Mouse (Mus musculus): ENCODE measurements around the gene Naa15. TPM values are rescaled to one million over a fixed set of nuclear protein-coding genes. Genes with fewer than 3 reads are reported as not detected.

The Naa15 gene
- polyA plus RNA-seq, 1 experiment from 2014 or later, result 37.7 TPM

- Histone ChIP-seq H3K9ac (replicated peaks; ENCODE audit: low read length) (peak overlapping the region; percentile 34), H3K9me3 (ENCODE audit: low read length) (0 out of 2 replicates have a peak, but pooled peaks cover 2% of the 10 kb centered on the region), H3K27me3 (ENCODE audit: insufficient read depth, low read length) (no peaks in the 10 kb centered on the region), H3K4me3 (ENCODE audit: low read length) (peak overlapping the region; percentile 38), H3K4me1 (ENCODE audit: insufficient read depth, low read length) (0 out of 2 replicates have a peak, but pooled peaks cover under 1% of the 10 kb centered on the region), H3K36me3 (ENCODE audit: insufficient read depth, low read length) (no peaks in the 10 kb centered on the region), H3K4me2 (replicated peaks; ENCODE audit: low read depth, low read length) (peak overlapping the region; percentile 49), H3K27ac (ENCODE audit: low read length) (no peak overlapping the region)
- WGBS, result 38% methylated on average over 31 of the region's 31 CpGs
- ATAC-seq (ENCODE audit: low FRiP score, low TSS enrichment), result 0 out of 2 replicates have a peak, but pooled peaks have one; percentile 31
Observed at GRCm38 (mm10) chr3:51377878-51378664, 36.9 kb upstream of the Naa15 start.

GRCm38 (mm10) chr3:51378665-51378946, 36.3 kb upstream of the Naa15 start:
- H3K9ac ChIP-seq (replicated peaks; ENCODE audit: low read length), result no peak overlapping the region
- no peaks in the 10 kb centered on the region for H3K36me3 ChIP-seq (ENCODE audit: insufficient read depth, low read length)
- H3K4me1 ChIP-seq (ENCODE audit: insufficient read depth, low read length), result 0 out of 2 replicates have a peak, but pooled peaks cover 5% of the 10 kb centered on the region
- 0 out of 2 replicates have a peak, but pooled peaks cover 2% of the 10 kb centered on the region for H3K9me3 ChIP-seq (ENCODE audit: low read length)
- H3K27ac ChIP-seq (ENCODE audit: low read length), result no peak overlapping the region
- ATAC-seq (ENCODE audit: low FRiP score, low TSS enrichment), result no peak
- H3K27me3 ChIP-seq (ENCODE audit: insufficient read depth, low read length), result no peaks in the 10 kb centered on the region
- peak overlapping the region; percentile 49 for H3K4me2 ChIP-seq (replicated peaks; ENCODE audit: low read depth, low read length)
- WGBS, result 67% methylated on average over 3 of the region's 3 CpGs
- H3K4me3 ChIP-seq (ENCODE audit: low read length), result peak overlapping the region; percentile 38; the same call in 1 of the 2 replicates

- Histone ChIP-seq H3K4me3 (ENCODE audit: low read length) (no peak overlapping the region), H3K9me3 (ENCODE audit: low read length) (peaks cover 3% of the 10 kb centered on the region; the same call in 1 of the 2 replicates), H3K36me3 (ENCODE audit: insufficient read depth, low read length) (no peaks in the 10 kb centered on the region), H3K4me1 (ENCODE audit: insufficient read depth, low read length) (0 out of 2 replicates have a peak, but pooled peaks cover 5% of the 10 kb centered on the region), H3K9ac (replicated peaks; ENCODE audit: low read length) (no peak overlapping the region), H3K27ac (ENCODE audit: low read length) (peak overlapping the region; percentile 66; the same call in 1 of the 2 replicates), H3K4me2 (replicated peaks; ENCODE audit: low read depth, low read length) (no peak overlapping the region), H3K27me3 (ENCODE audit: insufficient read depth, low read length) (no peaks in the 10 kb centered on the region)
- 60% methylated on average over 5 of the region's 5 CpGs for WGBS
- peak; percentile 25; the same call in 1 of the 2 replicates for ATAC-seq (ENCODE audit: low FRiP score, low TSS enrichment)
Observed at GRCm38 (mm10) chr3:51379786-51380659, 34.9 kb upstream of the Naa15 start.

- no peak for ATAC-seq (ENCODE audit: low FRiP score, low TSS enrichment)
- peaks cover 3% of the 10 kb centered on the region; the same call in 1 of the 2 replicates for H3K9me3 ChIP-seq (ENCODE audit: low read length)
- H3K4me3 ChIP-seq (ENCODE audit: low read length), result no peak overlapping the region
- 0 out of 2 replicates have a peak, but pooled peaks cover 5% of the 10 kb centered on the region for H3K4me1 ChIP-seq (ENCODE audit: insufficient read depth, low read length)
- no peak overlapping the region for H3K4me2 ChIP-seq (replicated peaks; ENCODE audit: low read depth, low read length)
- no peaks in the 10 kb centered on the region for H3K36me3 ChIP-seq (ENCODE audit: insufficient read depth, low read length)
- no peaks in the 10 kb centered on the region for H3K27me3 ChIP-seq (ENCODE audit: insufficient read depth, low read length)
- no peak overlapping the region for H3K27ac ChIP-seq (ENCODE audit: low read length)
- 73% methylated on average over 2 of the region's 5 CpGs for WGBS
- no peak overlapping the region for H3K9ac ChIP-seq (replicated peaks; ENCODE audit: low read length)
Observed at GRCm38 (mm10) chr3:51380660-51381014, 34.3 kb upstream of the Naa15 start.

GRCm38 (mm10) chr3:51383409-51383808, 31.5 kb upstream of the Naa15 start:
- H3K27me3 ChIP-seq (ENCODE audit: insufficient read depth, low read length), result no peaks in the 10 kb centered on the region
- 54% methylated on average over 12 of the region's 12 CpGs for WGBS
- 0 out of 2 replicates have a peak, but pooled peaks cover 5% of the 10 kb centered on the region for H3K4me1 ChIP-seq (ENCODE audit: insufficient read depth, low read length)
- no peak overlapping the region for H3K27ac ChIP-seq (ENCODE audit: low read length)
- no peak for ATAC-seq (ENCODE audit: low FRiP score, low TSS enrichment)
- no peak overlapping the region for H3K4me3 ChIP-seq (ENCODE audit: low read length)
- no peak overlapping the region for H3K9ac ChIP-seq (replicated peaks; ENCODE audit: low read length)
- peaks cover 3% of the 10 kb centered on the region; the same call in 1 of the 2 replicates for H3K9me3 ChIP-seq (ENCODE audit: low read length)
- H3K36me3 ChIP-seq (ENCODE audit: insufficient read depth, low read length), result no peaks in the 10 kb centered on the region
- H3K4me2 ChIP-seq (replicated peaks; ENCODE audit: low read depth, low read length), result no peak overlapping the region

- no peak for ATAC-seq (ENCODE audit: low FRiP score, low TSS enrichment)
- 35% methylated on average over 12 of the region's 12 CpGs for WGBS
- peaks cover 3% of the 10 kb centered on the region; the same call in 1 of the 2 replicates for H3K9me3 ChIP-seq (ENCODE audit: low read length)
- no peak overlapping the region for H3K9ac ChIP-seq (replicated peaks; ENCODE audit: low read length)
- H3K4me1 ChIP-seq (ENCODE audit: insufficient read depth, low read length), result peaks cover 11% of the 10 kb centered on the region
- no peak overlapping the region for H3K4me3 ChIP-seq (ENCODE audit: low read length)
- no peaks in the 10 kb centered on the region for H3K36me3 ChIP-seq (ENCODE audit: insufficient read depth, low read length)
- H3K4me2 ChIP-seq (replicated peaks; ENCODE audit: low read depth, low read length), result no peak overlapping the region
- H3K27me3 ChIP-seq (ENCODE audit: insufficient read depth, low read length), result no peaks in the 10 kb centered on the region
- no peak overlapping the region for H3K27ac ChIP-seq (ENCODE audit: low read length)
Observed at GRCm38 (mm10) chr3:51386441-51387133, 28.4 kb upstream of the Naa15 start.

- Histone ChIP-seq H3K9me3 (ENCODE audit: low read length) (peaks cover 3% of the 10 kb centered on the region; the same call in 1 of the 2 replicates), H3K4me1 (ENCODE audit: insufficient read depth, low read length) (peaks cover 11% of the 10 kb centered on the region), H3K27me3 (ENCODE audit: insufficient read depth, low read length) (no peaks in the 10 kb centered on the region), H3K4me3 (ENCODE audit: low read length) (no peak overlapping the region), H3K9ac (replicated peaks; ENCODE audit: low read length) (no peak overlapping the region), H3K4me2 (replicated peaks; ENCODE audit: low read depth, low read length) (no peak overlapping the region), H3K27ac (ENCODE audit: low read length) (no peak overlapping the region), H3K36me3 (ENCODE audit: insufficient read depth, low read length) (no peaks in the 10 kb centered on the region)
- WGBS, result 74% methylated on average over 3 of the region's 3 CpGs
- ATAC-seq (ENCODE audit: low FRiP score, low TSS enrichment), result no peak
Observed at GRCm38 (mm10) chr3:51387134-51387451, 27.9 kb upstream of the Naa15 start.

- no peak for ATAC-seq (ENCODE audit: low FRiP score, low TSS enrichment)
- 71% methylated on average over 8 of the region's 8 CpGs for WGBS
- H3K9me3 ChIP-seq (ENCODE audit: low read length), result peaks cover 3% of the 10 kb centered on the region; the same call in 1 of the 2 replicates
- no peak overlapping the region for H3K9ac ChIP-seq (replicated peaks; ENCODE audit: low read length)
- H3K4me3 ChIP-seq (ENCODE audit: low read length), result no peak overlapping the region
- no peaks in the 10 kb centered on the region for H3K36me3 ChIP-seq (ENCODE audit: insufficient read depth, low read length)
- peaks cover 11% of the 10 kb centered on the region for H3K4me1 ChIP-seq (ENCODE audit: insufficient read depth, low read length)
- H3K27ac ChIP-seq (ENCODE audit: low read length), result no peak overlapping the region
- no peaks in the 10 kb centered on the region for H3K27me3 ChIP-seq (ENCODE audit: insufficient read depth, low read length)
- H3K4me2 ChIP-seq (replicated peaks; ENCODE audit: low read depth, low read length), result no peak overlapping the region
Observed at GRCm38 (mm10) chr3:51387868-51388381, 27.0 kb upstream of the Naa15 start.

- H3K4me3 ChIP-seq (ENCODE audit: low read length), result peak overlapping the region; percentile 22
- ATAC-seq (ENCODE audit: low FRiP score, low TSS enrichment), result peak; percentile 70
- WGBS, result 2% methylated on average over 13 of the region's 13 CpGs
Observed at GRCm38 (mm10) chr3:51388904-51389303, 26.0 kb upstream of the Naa15 start.

More at GRCm38 (mm10) chr3:51388904-51389303, 26.0 kb upstream of the Naa15 start:
- peaks cover 2% of the 10 kb centered on the region; the same call in 1 of the 2 replicates for H3K9me3 ChIP-seq (ENCODE audit: low read length)
- peak overlapping the region; percentile 44 for H3K9ac ChIP-seq (replicated peaks; ENCODE audit: low read length)
- peaks cover 6% of the 10 kb centered on the region for H3K4me1 ChIP-seq (ENCODE audit: insufficient read depth, low read length)
- peak overlapping the region; percentile 58 for H3K4me2 ChIP-seq (replicated peaks; ENCODE audit: low read depth, low read length)
- no peaks in the 10 kb centered on the region for H3K27me3 ChIP-seq (ENCODE audit: insufficient read depth, low read length)
- H3K36me3 ChIP-seq (ENCODE audit: insufficient read depth, low read length), result no peaks in the 10 kb centered on the region
- no peak overlapping the region for H3K27ac ChIP-seq (ENCODE audit: low read length)

Measured in kidney, embryonic 16.5 days (tissue).